In genomic region chr11:63908500-63908899, GRCm38 (mm10) we compare ENCODE assay signal across 19 mouse cellular contexts. TPM values are rescaled to one million over a fixed set of nuclear protein-coding genes. Genes with fewer than 3 reads are reported as not detected.
DNase-seq lines count a peak whose midpoint lies in the region; ATAC-seq and TF ChIP-seq lines count a peak whose summit lies in the region.
"Had no signal": no experiment of that assay in that cellular context is flagged by ENCODE, and none has a peak within 500 bp of the region (broad histone marks: within the 10 kb centered on the region; RNA-seq: fewer than 3 reads in every experiment).

No protein-coding gene starts in this region.

- H3K27ac ChIP-seq in liver, adult 2 months (replicated peaks; ENCODE audit: insufficient read depth, low read depth, low read length), result peak overlapping the region; percentile 17
- H3K27ac ChIP-seq in liver, embryonic 11.5 days (ENCODE audit: low read depth, low read length), result no peak overlapping the region
- H3K27ac ChIP-seq in limb, embryonic 10.5 days, result no peak overlapping the region
- H3K27ac ChIP-seq: forebrain, embryonic 10.5 days; heart, embryonic 15.5 days; hindbrain, embryonic 12.5 days; midbrain, embryonic 15.5 days; neural tube, embryonic 12.5 days had no signal

- ATAC-seq in liver, embryonic 11.5 days (replicated peaks; ENCODE audit: low FRiP score), result no peak
- peak; percentile 74 for ATAC-seq in CD4-positive, CD25-positive, alpha-beta regulatory T cell, adult 4 months
- ATAC-seq in hematopoietic stem cell, adult 5-6 weeks (replicated peaks in 1 of 2; ENCODE audit: insufficient read depth in 1 of 2, low FRiP score in 2 of 2, low TSS enrichment in 1 of 2, low read depth in 1 of 2, poor library complexity in 2 of 2, severe bottlenecking in 2 of 2), result peak; percentile 57 to 82; a peak in 3 of 4 replicates
- ATAC-seq: intestine, postnatal 0 days; midbrain, embryonic 15.5 days had no signal

- H3K9ac ChIP-seq in liver, adult 2 months (ENCODE audit: low read depth, low read length), result no peak overlapping the region
- no peak overlapping the region for H3K9ac ChIP-seq in liver, embryonic 11.5 days (ENCODE audit: low read depth, low read length)
- H3K9ac ChIP-seq: heart, embryonic 15.5 days; hindbrain, embryonic 12.5 days; midbrain, embryonic 15.5 days; neural tube, embryonic 12.5 days had no signal

- no peak for TF ChIP-seq POLR2A in liver, adult 2 months (IDR thresholded peaks at IDR 0.05; ENCODE audit: extremely low read depth, insufficient read depth, low read length)

- no peaks in the 10 kb centered on the region for H3K9me3 ChIP-seq in liver, embryonic 11.5 days (ENCODE audit: control insufficient read depth, low read length)
- no peaks in the 10 kb centered on the region for H3K9me3 ChIP-seq in limb, embryonic 10.5 days (replicated peaks)
- H3K9me3 ChIP-seq: forebrain, embryonic 10.5 days; heart, embryonic 15.5 days; hindbrain, embryonic 12.5 days; midbrain, embryonic 15.5 days; neural tube, embryonic 12.5 days had no signal

- no peaks in the 10 kb centered on the region for H3K27me3 ChIP-seq in liver, adult 2 months (ENCODE audit: control insufficient read depth, insufficient read depth, low read length)
- no peaks in the 10 kb centered on the region for H3K27me3 ChIP-seq in liver, embryonic 11.5 days (replicated peaks; ENCODE audit: control insufficient read depth, insufficient read depth, low read length)
- H3K27me3 ChIP-seq in limb, embryonic 10.5 days (ENCODE audit: low read depth, poor library complexity, severe bottlenecking), result peaks cover 31% of the 10 kb centered on the region; the same call in 1 of the 2 replicates
- H3K27me3 ChIP-seq: heart, embryonic 15.5 days; neural tube, embryonic 12.5 days had no signal

- peaks cover 66% of the 10 kb centered on the region for H3K79me2 ChIP-seq in liver, adult 2 months (ENCODE audit: control insufficient read depth, insufficient read depth, low read length)

- no peak for DNase-seq in liver, adult 2 months (ENCODE audit: extremely low read depth, low read depth, low spot score)
- DNase-seq in liver, embryonic 11.5 days (ENCODE audit: low spot score), result no peak
- peak; percentile 66 for DNase-seq in naive thymus-derived CD4-positive, alpha-beta T cell, adult 2 months (ENCODE audit: low read depth)
- DNase-seq in layer of hippocampus, adult 8-10 months (ENCODE audit: low spot score in 2 of 2), result no peak
- no peak for DNase-seq in testis, postnatal 14 days (ENCODE audit: low spot score)
- no peak for DNase-seq in limb, embryonic 10.5 days (ENCODE audit: low spot score)
- DNase-seq: cerebellum, adult 11-12 months; kidney, postnatal 14 days; left cerebral cortex, postnatal 4 days; lung, adult 18-20 months; lung, postnatal 4 days had no signal

- H3K4me1 ChIP-seq in liver, adult 2 months (ENCODE audit: control insufficient read depth, insufficient read depth, low read length), result peaks cover 72% of the 10 kb centered on the region
- H3K4me1 ChIP-seq in liver, embryonic 11.5 days (replicated peaks; ENCODE audit: control insufficient read depth, insufficient read depth, low read length), result peaks cover 32% of the 10 kb centered on the region
- H3K4me1 ChIP-seq in limb, embryonic 10.5 days, result peaks cover 59% of the 10 kb centered on the region

- no peaks in the 10 kb centered on the region for H3K36me3 ChIP-seq in liver, adult 2 months (ENCODE audit: control insufficient read depth, insufficient read depth, low read length)
- H3K36me3 ChIP-seq in liver, embryonic 11.5 days (ENCODE audit: control insufficient read depth, insufficient read depth, low read length), result no peaks in the 10 kb centered on the region; the same call in 1 of the 2 replicates
- peaks cover 23% of the 10 kb centered on the region for H3K36me3 ChIP-seq in limb, embryonic 10.5 days
- H3K36me3 ChIP-seq: forebrain, embryonic 10.5 days; heart, embryonic 15.5 days; hindbrain, embryonic 12.5 days; midbrain, embryonic 15.5 days; neural tube, embryonic 12.5 days had no signal

- no peak for TF ChIP-seq CTCF in liver, adult 2 months (IDR thresholded peaks at IDR 0.05; ENCODE audit: low read depth, low read length)

- H3K4me3 ChIP-seq in liver, adult 2 months (ENCODE audit: insufficient read depth, low read depth, low read length), result no peak overlapping the region
- H3K4me3 ChIP-seq in liver, embryonic 11.5 days (ENCODE audit: low read depth, low read length), result no peak overlapping the region
- no peak overlapping the region for H3K4me3 ChIP-seq in limb, embryonic 10.5 days
- H3K4me3 ChIP-seq: forebrain, embryonic 10.5 days; heart, embryonic 15.5 days; hindbrain, embryonic 12.5 days; midbrain, embryonic 15.5 days; neural tube, embryonic 12.5 days had no signal

- WGBS in liver, adult 2 months, result 60% methylated on average over 4 of the region's 4 CpGs
- 52% methylated on average over 4 of the region's 4 CpGs for WGBS in liver, embryonic 11.5 days
- WGBS in limb, embryonic 10.5 days, result 87% methylated on average over 4 of the region's 4 CpGs

- no peak overlapping the region for H3K4me2 ChIP-seq in liver, embryonic 11.5 days
- H3K4me2 ChIP-seq: heart, embryonic 15.5 days; hindbrain, embryonic 12.5 days; midbrain, embryonic 15.5 days; neural tube, embryonic 12.5 days had no signal

RNA-seq across cellular contexts. Expression of gene Hs3st3b1, which starts 13.6 kb away (rescaled TPM):
- total RNA-seq in liver, adult 2 months (2014; rRNA removed), result 38.5 and 45.6 TPM in 2 replicates
- 57.5 and 57.7 TPM in 2 replicates for polyA plus RNA-seq in liver, adult 2 months (2012; rRNA removed)
- 41.7 and 42.4 TPM in 2 replicates for polyA plus RNA-seq in liver, embryonic 11.5 days (2014; fragmentation: Nextera tagmentation; extraction: Ambion mirVana)
- polyA plus RNA-seq in CD4-positive, CD25-positive, alpha-beta regulatory T cell, adult 4 months (2017; shearing (Covaris generic)), result 1 to 10 TPM; 1.7 to 2.2 TPM
- 0.50 and 0.79 TPM in 2 replicates for total RNA-seq in hematopoietic stem cell, adult 5-6 weeks (2017)
- 1 to 10 TPM in 2 of 4 experiments, under 1 TPM in 2; 0.45 to 1.6 (median 0.90) TPM for total RNA-seq in layer of hippocampus, adult 8-10 months (2022)
- 17.8 and 22.1 TPM in 2 replicates for polyA plus RNA-seq in limb, embryonic 10.5 days (2016; fragmentation: Nextera tagmentation; extraction: Ambion mirVana)
